Mouse (Mus musculus) heart, adult 2 months (tissue): ENCODE data around the gene Fam234b. TPM values are rescaled to one million over a fixed set of nuclear protein-coding genes. Genes with fewer than 3 reads are reported as not detected.

Source experiments
- DNase-seq, 2 experiments: peaks; one replicate each; pipeline ENCODE4 v3.0.0; 2021
- H3K27ac ChIP-seq: fragments of 200-600 bp; 2 replicates; pipeline ENCODE4 v1.8.1; 2022
- H3K27me3 ChIP-seq: fragments of 200-500 bp; 2 replicates; pipeline ENCODE4 v1.6.1; 2012; ENCODE audit warnings: mild to moderate bottlenecking, low read length, inconsistent platforms, mixed read lengths; ENCODE audit not compliant: control insufficient read depth, insufficient read depth
- H3K36me3 ChIP-seq: fragments of 200-500 bp; 2 replicates; pipeline ENCODE4 v1.6.1; 2012; ENCODE audit warnings: low read length, inconsistent platforms; ENCODE audit not compliant: control insufficient read depth, insufficient read depth
- H3K4me1 ChIP-seq: fragments of 200-500 bp; 2 replicates; pipeline ENCODE4 v1.6.1; 2011; ENCODE audit warnings: low read length; ENCODE audit not compliant: control insufficient read depth, insufficient read depth
- H3K4me3 ChIP-seq: fragments of 200-600 bp; 2 replicates; pipeline ENCODE4 v1.8.1; 2022
- H3K79me2 ChIP-seq: fragments of 200-500 bp; replicated peaks from 2 replicates; pipeline ENCODE4 v1.6.1; 2012; ENCODE audit warnings: mild to moderate bottlenecking, inconsistent platforms, low read length, moderate library complexity, mixed read lengths; ENCODE audit not compliant: control insufficient read depth, insufficient read depth
- H3K9ac ChIP-seq: fragments of 200-500 bp; 2 replicates; pipeline ENCODE4 v1.6.1; 2012; ENCODE audit warnings: low read depth, mild to moderate bottlenecking, control low read depth, inconsistent platforms, low read length, mixed read lengths
- CTCF ChIP-seq: fragments of 200-600 bp; IDR thresholded peaks from 2 replicates; pipeline ENCODE4 v1.8.1; 2022; ENCODE audit warnings: antibody characterized with exemption, mild to moderate bottlenecking, moderate library complexity
- EP300 ChIP-seq: fragments of 200-500 bp; IDR thresholded peaks from 2 replicates; pipeline ENCODE4 v1.6.1; 2011; ENCODE audit warnings: low read depth, low read length, control low read depth; ENCODE audit not compliant: insufficient read depth
- POLR2A ChIP-seq: fragments of 200-500 bp; IDR thresholded peaks from 2 replicates; pipeline ENCODE4 v1.6.1; 2011; ENCODE audit warnings: mild to moderate bottlenecking, low read depth, low read length, control low read depth; ENCODE audit not compliant: insufficient read depth
- WGBS: fragments of 180-500 bp; shearing (Covaris S2); methylation state at CpG from one replicate; pipeline ENCODE4 v1.1.7; 2018; 5-methylcytosine and 5-hydroxymethylcytosine counted together
- intact Hi-C: fragments of 180-260 bp; cut with DNase I; formaldehyde crosslinking; loops from one replicate; pipeline ENCODE4 v1.15.1; 2025
- polyA plus RNA-seq: library from polyadenylated mRNA; depleted of rRNA; stranded (reverse); fragments of >200 nt; gene quantifications from 2 replicates; pipeline ENCODE4 v1.2.3, GENCODE M21; 2012
- total RNA-seq, 2 experiments: library from RNA; stranded (reverse); gene quantifications; 2 replicates each; pipeline ENCODE4 v1.2.3; 2021

Gene Fam234b
- total and polyA plus RNA-seq, 3 experiments, result 5.8 to 9.5 (median 6.4) TPM

- H3K4me3 ChIP-seq, result no peak overlapping the region
- 95% methylated on average over 3 of the region's 3 CpGs for WGBS
- H3K79me2 ChIP-seq, result no peaks in the 10 kb centered on the region
- H3K9ac ChIP-seq, result no peak overlapping the region
- H3K27ac ChIP-seq, result no peak overlapping the region
- TF ChIP-seq POLR2A (no peak), CTCF (no peak), EP300 (no peak)
- no peak for DNase-seq
- no peaks in the 10 kb centered on the region for H3K36me3 ChIP-seq
- H3K27me3 ChIP-seq, result no peaks in the 10 kb centered on the region
- intact Hi-C loops, result no loop called here
- peaks cover 1% of the 10 kb centered on the region; the same call in 1 of the 2 replicates for H3K4me1 ChIP-seq
Measured at GRCm38 (mm10) chr6:135165191-135165590, 32.6 kb upstream of the Fam234b start.

- no peaks in the 10 kb centered on the region for H3K27me3 ChIP-seq
- H3K9ac ChIP-seq, result no peak overlapping the region
- TF ChIP-seq EP300 (no peak), CTCF (no peak), POLR2A (no peak)
- intact Hi-C loops, result loop anchor here (2.0 kb wide), 1 partner anchor 17 kb away; no protein-coding TSS in a partner anchor
- H3K27ac ChIP-seq, result no peak overlapping the region
- no peak overlapping the region for H3K4me3 ChIP-seq
- no peaks in the 10 kb centered on the region for H3K36me3 ChIP-seq
- H3K4me1 ChIP-seq, result peaks cover 1% of the 10 kb centered on the region; the same call in 1 of the 2 replicates
- 86% methylated on average over 2 of the region's 2 CpGs for WGBS
- DNase-seq, result no peak
- H3K79me2 ChIP-seq, result no peaks in the 10 kb centered on the region
Measured at GRCm38 (mm10) chr6:135165706-135166105, 32.1 kb upstream of the Fam234b start.

GRCm38 (mm10) chr6:135166262-135166661, 31.5 kb upstream of the Fam234b start:
- H3K79me2 ChIP-seq, result no peaks in the 10 kb centered on the region
- TF ChIP-seq EP300, result no peak
- no peak for TF ChIP-seq POLR2A
- TF ChIP-seq CTCF, result no peak
- intact Hi-C loops, result loop anchor here (2.0 kb wide), 1 partner anchor 17 kb away; no protein-coding TSS in a partner anchor
- H3K27ac ChIP-seq, result no peak overlapping the region
- no peaks in the 10 kb centered on the region for H3K27me3 ChIP-seq
- no peak overlapping the region for H3K9ac ChIP-seq
- no peaks in the 10 kb centered on the region for H3K36me3 ChIP-seq
- DNase-seq, result no peak
- 92% methylated on average over 3 of the region's 3 CpGs for WGBS
- peaks cover 1% of the 10 kb centered on the region; the same call in 1 of the 2 replicates for H3K4me1 ChIP-seq
- H3K4me3 ChIP-seq, result no peak overlapping the region

GRCm38 (mm10) chr6:135166712-135167111, 31.1 kb upstream of the Fam234b start:
- 79% methylated on average over 5 of the region's 5 CpGs for WGBS
- TF ChIP-seq CTCF (no peak), EP300 (no peak), POLR2A (no peak)
- Histone ChIP-seq H3K36me3 (no peaks in the 10 kb centered on the region), H3K79me2 (no peaks in the 10 kb centered on the region), H3K4me3 (no peak overlapping the region), H3K27ac (no peak overlapping the region), H3K27me3 (no peaks in the 10 kb centered on the region), H3K4me1 (peaks cover 1% of the 10 kb centered on the region; the same call in 1 of the 2 replicates), H3K9ac (no peak overlapping the region)
- intact Hi-C loops, result loop anchor here (2.0 kb wide), 1 partner anchor 18 kb away; no protein-coding TSS in a partner anchor
- no peak for DNase-seq

GRCm38 (mm10) chr6:135167380-135168311, 30.1 kb upstream of the Fam234b start:
- intact Hi-C loops, result loop anchor here (2.0 kb wide), 1 partner anchor 19 kb away; no protein-coding TSS in a partner anchor
- Histone ChIP-seq H3K9ac (peak overlapping the region; percentile 76), H3K79me2 (no peaks in the 10 kb centered on the region), H3K27me3 (no peaks in the 10 kb centered on the region), H3K4me3 (peak overlapping the region; percentile 69), H3K4me1 (peaks cover 1% of the 10 kb centered on the region; the same call in 1 of the 2 replicates), H3K36me3 (no peaks in the 10 kb centered on the region), H3K27ac (peak overlapping the region; percentile 88)
- DNase-seq, result peak; percentile 90 to 92
- 6% methylated on average over 46 of the region's 46 CpGs for WGBS
- TF ChIP-seq POLR2A (peak; percentile 78), EP300 (0 out of 2 replicates have a peak, but pooled peaks have one; percentile 14), CTCF (no peak)
